In genomic region chr4:137476761-137477237, GRCm38 (mm10) we compare ENCODE assay signal across 8 mouse cellular contexts. TPM values are rescaled to one million over a fixed set of nuclear protein-coding genes. Genes with fewer than 3 reads are reported as not detected.
DNase-seq lines count a peak whose midpoint lies in the region; ATAC-seq and TF ChIP-seq lines count a peak whose summit lies in the region.

No protein-coding gene starts in this region.

- no peaks in the 10 kb centered on the region for H3K27me3 ChIP-seq in kidney, postnatal 0 days (ENCODE audit: insufficient read depth, low read length)
- H3K27me3 ChIP-seq in embryonic facial prominence, embryonic 11.5 days (ENCODE audit: control insufficient read depth, insufficient read depth, low read length), result no peaks in the 10 kb centered on the region
- no peaks in the 10 kb centered on the region for H3K27me3 ChIP-seq in heart, embryonic 15.5 days
- no peaks in the 10 kb centered on the region for H3K27me3 ChIP-seq in liver, embryonic 11.5 days (replicated peaks; ENCODE audit: control insufficient read depth, insufficient read depth, low read length)
- no peaks in the 10 kb centered on the region for H3K27me3 ChIP-seq in stomach, postnatal 0 days (ENCODE audit: control insufficient read depth, insufficient read depth, low read length)

- peak overlapping the region; percentile 95 for H3K27ac ChIP-seq in kidney, postnatal 0 days
- no peak overlapping the region for H3K27ac ChIP-seq in embryonic facial prominence, embryonic 11.5 days (replicated peaks; ENCODE audit: low read depth, low read length)
- H3K27ac ChIP-seq in heart, embryonic 15.5 days, result peak overlapping the region; percentile 87
- H3K27ac ChIP-seq in liver, embryonic 11.5 days (ENCODE audit: low read depth, low read length), result no peak overlapping the region
- H3K27ac ChIP-seq in stomach, postnatal 0 days (replicated peaks), result peak overlapping the region; percentile 87

- 10% methylated on average over 17 of the region's 17 CpGs for WGBS in kidney, postnatal 0 days
- 10% methylated on average over 15 of the region's 17 CpGs for WGBS in embryonic facial prominence, embryonic 11.5 days
- WGBS in heart, embryonic 15.5 days, result 8% methylated on average over 17 of the region's 17 CpGs
- 20% methylated on average over 17 of the region's 17 CpGs for WGBS in liver, embryonic 11.5 days
- 9% methylated on average over 16 of the region's 17 CpGs for WGBS in stomach, postnatal 0 days

- H3K4me2 ChIP-seq in kidney, postnatal 0 days (ENCODE audit: low read length), result peak overlapping the region; percentile 46
- H3K4me2 ChIP-seq in embryonic facial prominence, embryonic 11.5 days (ENCODE audit: low read depth, low read length), result peak overlapping the region; percentile 25; the same call in 1 of the 2 replicates
- peak overlapping the region; percentile 89 for H3K4me2 ChIP-seq in heart, embryonic 15.5 days
- H3K4me2 ChIP-seq in liver, embryonic 11.5 days, result peak overlapping the region; percentile 41
- peak overlapping the region; percentile 53 for H3K4me2 ChIP-seq in stomach, postnatal 0 days (replicated peaks; ENCODE audit: low read depth)

- no peaks in the 10 kb centered on the region for H3K9me3 ChIP-seq in kidney, postnatal 0 days (replicated peaks; ENCODE audit: low read length)
- H3K9me3 ChIP-seq in embryonic facial prominence, embryonic 11.5 days (replicated peaks; ENCODE audit: control insufficient read depth, low read length), result no peaks in the 10 kb centered on the region
- H3K9me3 ChIP-seq in heart, embryonic 15.5 days (replicated peaks), result no peaks in the 10 kb centered on the region
- no peaks in the 10 kb centered on the region for H3K9me3 ChIP-seq in liver, embryonic 11.5 days (ENCODE audit: control insufficient read depth, low read length)
- H3K9me3 ChIP-seq in stomach, postnatal 0 days (ENCODE audit: control insufficient read depth, low read length), result no peaks in the 10 kb centered on the region

- no peaks in the 10 kb centered on the region for H3K36me3 ChIP-seq in kidney, postnatal 0 days (ENCODE audit: insufficient read depth, low read length)
- no peaks in the 10 kb centered on the region for H3K36me3 ChIP-seq in embryonic facial prominence, embryonic 11.5 days (replicated peaks; ENCODE audit: control insufficient read depth, insufficient read depth, low read depth, low read length)
- H3K36me3 ChIP-seq in heart, embryonic 15.5 days, result no peaks in the 10 kb centered on the region
- no peaks in the 10 kb centered on the region for H3K36me3 ChIP-seq in liver, embryonic 11.5 days (ENCODE audit: control insufficient read depth, insufficient read depth, low read length)
- no peaks in the 10 kb centered on the region for H3K36me3 ChIP-seq in stomach, postnatal 0 days (ENCODE audit: control insufficient read depth, insufficient read depth, low read length)

- DNase-seq in kidney, postnatal 0 days (ENCODE audit: low spot score), result no peak
- no peak for DNase-seq in kidney, postnatal 14 days
- no peak for DNase-seq in embryonic facial prominence, embryonic 11.5 days (ENCODE audit: low spot score)
- DNase-seq in liver, embryonic 11.5 days (ENCODE audit: low spot score), result no peak
- peak; percentile 43 for DNase-seq in stomach, postnatal 0 days (ENCODE audit: low spot score)
- DNase-seq in layer of hippocampus, postnatal 25 days (ENCODE audit: extremely low spot score in 1 of 2, low spot score in 1 of 2), result no peak

- TF ChIP-seq EP300 in stomach, postnatal 0 days (optimal IDR thresholded peaks at IDR 0.05), result no peak

- no peak for TF ChIP-seq CTCF in kidney, postnatal 0 days (IDR thresholded peaks at IDR 0.05; ENCODE audit: low read depth)
- no peak for TF ChIP-seq CTCF in stomach, postnatal 0 days (IDR thresholded peaks at IDR 0.05; ENCODE audit: low read depth)

- H3K9ac ChIP-seq in kidney, postnatal 0 days (ENCODE audit: low read depth, low read length), result peak overlapping the region; percentile 48
- no peak overlapping the region; the same call in 1 of the 2 replicates for H3K9ac ChIP-seq in embryonic facial prominence, embryonic 11.5 days (replicated peaks; ENCODE audit: low read length)
- H3K9ac ChIP-seq in heart, embryonic 15.5 days, result peak overlapping the region; percentile 39
- 0 out of 2 replicates have a peak overlapping the region, but pooled peaks have one; percentile 16 for H3K9ac ChIP-seq in liver, embryonic 11.5 days (ENCODE audit: low read depth, low read length)
- peak overlapping the region; percentile 51 for H3K9ac ChIP-seq in stomach, postnatal 0 days (ENCODE audit: low read length)

- H3K4me3 ChIP-seq in kidney, postnatal 0 days (replicated peaks; ENCODE audit: low read depth, low read length), result no peak overlapping the region
- H3K4me3 ChIP-seq in embryonic facial prominence, embryonic 11.5 days (ENCODE audit: low read depth, low read length), result no peak overlapping the region; the same call in 1 of the 2 replicates
- H3K4me3 ChIP-seq in heart, embryonic 15.5 days, result peak overlapping the region; percentile 28
- H3K4me3 ChIP-seq in liver, embryonic 11.5 days (ENCODE audit: low read depth, low read length), result no peak overlapping the region
- H3K4me3 ChIP-seq in stomach, postnatal 0 days (ENCODE audit: low read depth, low read length), result peak overlapping the region; percentile 25

- ATAC-seq in kidney, postnatal 0 days (replicated peaks; ENCODE audit: low FRiP score, low read depth), result no peak
- no peak for ATAC-seq in embryonic facial prominence, embryonic 11.5 days (replicated peaks; ENCODE audit: insufficient number of reproducible peaks, low FRiP score, low TSS enrichment, low read depth)
- ATAC-seq in heart, embryonic 15.5 days (replicated peaks; ENCODE audit: insufficient number of reproducible peaks, insufficient read depth, low FRiP score, low read depth), result no peak; the same call in 1 of the 2 replicates
- ATAC-seq in liver, embryonic 11.5 days (replicated peaks; ENCODE audit: low FRiP score), result no peak
- ATAC-seq in stomach, postnatal 0 days (ENCODE audit: low FRiP score, low TSS enrichment), result peak; percentile 21; the same call in 1 of the 2 replicates
- ATAC-seq in granulocyte monocyte progenitor cell, adult 5-6 weeks (replicated peaks; ENCODE audit: poor library complexity, severe bottlenecking), result no peak

- H3K4me1 ChIP-seq in kidney, postnatal 0 days (replicated peaks; ENCODE audit: insufficient read depth, low read length), result peaks cover 73% of the 10 kb centered on the region
- H3K4me1 ChIP-seq in embryonic facial prominence, embryonic 11.5 days (ENCODE audit: control insufficient read depth, insufficient read depth, low read length), result peaks cover 30% of the 10 kb centered on the region
- peaks cover 98% of the 10 kb centered on the region for H3K4me1 ChIP-seq in heart, embryonic 15.5 days (replicated peaks)
- H3K4me1 ChIP-seq in liver, embryonic 11.5 days (replicated peaks; ENCODE audit: control insufficient read depth, insufficient read depth, low read length), result peaks cover 80% of the 10 kb centered on the region
- H3K4me1 ChIP-seq in stomach, postnatal 0 days (replicated peaks; ENCODE audit: control insufficient read depth, insufficient read depth), result peaks cover 37% of the 10 kb centered on the region

RNA-seq across cellular contexts. Expression of gene Hspg2, which starts 8.2 kb away (rescaled TPM):
- polyA plus RNA-seq in kidney, postnatal 0 days (2015; fragmentation: Nextera tagmentation; extraction: Ambion mirVana), result 31.3 and 34.0 TPM in 2 replicates
- polyA plus RNA-seq in embryonic facial prominence, embryonic 11.5 days (2014; fragmentation: Nextera tagmentation; extraction: Ambion mirVana), result 14.4 and 17.6 TPM in 2 replicates
- 41.3 and 56.3 TPM in 2 replicates for polyA plus RNA-seq in heart, embryonic 15.5 days (2015; fragmentation: Nextera tagmentation; extraction: Ambion mirVana)
- 19.9 and 20.8 TPM in 2 replicates for polyA plus RNA-seq in liver, embryonic 11.5 days (2014; fragmentation: Nextera tagmentation; extraction: Ambion mirVana)
- polyA plus RNA-seq in stomach, postnatal 0 days (2015; fragmentation: Nextera tagmentation; extraction: Ambion mirVana), result 16.0 and 18.8 TPM in 2 replicates
- 10 to 100 TPM in 1 of 2 experiments, 1 to 10 TPM in 1; 5.6 to 10.8 TPM for total RNA-seq in layer of hippocampus, postnatal 25 days (2021)
- 0.21 TPM in 1 of 2 replicates, not detected in the other for total RNA-seq in granulocyte monocyte progenitor cell, adult 5-6 weeks (2014; fragmentation: Nextera tagmentation)
- 0.05 TPM in 1 of 2 replicates, not detected in the other for total RNA-seq in granulocyte monocyte progenitor cell, adult 5-6 weeks (2017)

RNA-seq across cellular contexts. Expression of gene 1700013G24Rik, which starts 23.7 kb away (rescaled TPM):
- not detected in 2 replicates for polyA plus RNA-seq in kidney, postnatal 0 days (2015; fragmentation: Nextera tagmentation; extraction: Ambion mirVana)
- not detected in 2 replicates for polyA plus RNA-seq in embryonic facial prominence, embryonic 11.5 days (2014; fragmentation: Nextera tagmentation; extraction: Ambion mirVana)
- polyA plus RNA-seq in heart, embryonic 15.5 days (2015; fragmentation: Nextera tagmentation; extraction: Ambion mirVana), result not detected in 2 replicates
- not detected in 2 replicates for polyA plus RNA-seq in liver, embryonic 11.5 days (2014; fragmentation: Nextera tagmentation; extraction: Ambion mirVana)
- not detected in 2 replicates for polyA plus RNA-seq in stomach, postnatal 0 days (2015; fragmentation: Nextera tagmentation; extraction: Ambion mirVana)
- total RNA-seq in layer of hippocampus, postnatal 25 days (2021), result not detected
- total RNA-seq in granulocyte monocyte progenitor cell, adult 5-6 weeks (2014; fragmentation: Nextera tagmentation), result not detected in 2 replicates
- not detected in 2 replicates for total RNA-seq in granulocyte monocyte progenitor cell, adult 5-6 weeks (2017)

RNA-seq across cellular contexts. Expression of gene Cela3b, which starts 46.5 kb away (rescaled TPM):
- not detected in 2 replicates for polyA plus RNA-seq in kidney, postnatal 0 days (2015; fragmentation: Nextera tagmentation; extraction: Ambion mirVana)
- not detected in 2 replicates for polyA plus RNA-seq in embryonic facial prominence, embryonic 11.5 days (2014; fragmentation: Nextera tagmentation; extraction: Ambion mirVana)
- not detected in 2 replicates for polyA plus RNA-seq in heart, embryonic 15.5 days (2015; fragmentation: Nextera tagmentation; extraction: Ambion mirVana)
- polyA plus RNA-seq in liver, embryonic 11.5 days (2014; fragmentation: Nextera tagmentation; extraction: Ambion mirVana), result not detected in 2 replicates
- polyA plus RNA-seq in stomach, postnatal 0 days (2015; fragmentation: Nextera tagmentation; extraction: Ambion mirVana), result 4.1 and 4.8 TPM in 2 replicates
- not detected for total RNA-seq in layer of hippocampus, postnatal 25 days (2021)
- not detected in 2 replicates for total RNA-seq in granulocyte monocyte progenitor cell, adult 5-6 weeks (2014; fragmentation: Nextera tagmentation)
- total RNA-seq in granulocyte monocyte progenitor cell, adult 5-6 weeks (2017), result not detected in 2 replicates

Comparison
In these comparisons a context has a peak if more than half of its experiments do, and no peak if none do; other contexts are left out.
1. H3K27ac ChIP-seq: peak in kidney, postnatal 0 days (single experiment), heart, embryonic 15.5 days (single experiment) and stomach, postnatal 0 days (single experiment); none in embryonic facial prominence, embryonic 11.5 days (single experiment) and liver, embryonic 11.5 days (single experiment).
2. H3K4me2 ChIP-seq: peak in every context shown above with its lines; median percentile 89 in heart, embryonic 15.5 days; 53 in stomach, postnatal 0 days; 46 in kidney, postnatal 0 days; 41 in liver, embryonic 11.5 days; 25 in embryonic facial prominence, embryonic 11.5 days.
3. H3K4me3 ChIP-seq: peak in heart, embryonic 15.5 days (single experiment) and stomach, postnatal 0 days (single experiment); none in kidney, postnatal 0 days (single experiment), embryonic facial prominence, embryonic 11.5 days (single experiment) and liver, embryonic 11.5 days (single experiment).